Mouse (Mus musculus) cortical plate, adult 2 months (tissue): ENCODE data around the gene Tbc1d7.

ENCODE experiments used
- CTCF ChIP-seq: fragments of 200-500 bp; IDR thresholded peaks from 2 replicates; pipeline ENCODE4 v1.5.1; 2011; ENCODE audit warnings: mild to moderate bottlenecking, control low read depth, low read length; ENCODE audit not compliant: insufficient read depth; ENCODE audit errors: extremely low read depth
- POLR2A ChIP-seq: fragments of 200-500 bp; IDR thresholded peaks from 2 replicates; pipeline ENCODE4 v1.6.1; 2011; ENCODE audit warnings: mild to moderate bottlenecking, low read length, control low read depth; ENCODE audit not compliant: insufficient read depth; ENCODE audit errors: extremely low read depth

- TF ChIP-seq CTCF (0 out of 2 replicates have a peak, but pooled peaks have one; percentile 16), POLR2A (no peak)
Measured at GRCm38 (mm10) chr13:43104496-43104895, 66.8 kb downstream of the Tbc1d7 start.
